Mouse (Mus musculus): Measurements from ENCODE around the gene Hist1h4f. TPM values are rescaled to one million over a fixed set of nuclear protein-coding genes. Genes with fewer than 3 reads are reported as not detected.

The Hist1h4f gene
- polyA plus RNA-seq, 1 experiment from 2014 or later: not detected

GRCm38 (mm10) chr13:23513517-23513916, 37.9 kb downstream of the Hist1h4f start:
- no peak overlapping the region for H3K4me3 ChIP-seq
- no peaks in the 10 kb centered on the region for H3K27me3 ChIP-seq
- H3K36me3 ChIP-seq: no peaks in the 10 kb centered on the region
- no peak overlapping the region for H3K27ac ChIP-seq (replicated peaks)
- H3K4me1 ChIP-seq (replicated peaks): peaks cover 7% of the 10 kb centered on the region
- H3K9ac ChIP-seq: no peak overlapping the region
- H3K4me2 ChIP-seq: no peak overlapping the region
- ATAC-seq (ENCODE audit: low FRiP score, low read depth): no peak
- WGBS: 92% methylated on average over 1 of the region's 1 CpGs
- no peaks in the 10 kb centered on the region for H3K9me3 ChIP-seq

- H3K9me3 ChIP-seq: no peaks in the 10 kb centered on the region
- H3K27me3 ChIP-seq: peaks cover 3% of the 10 kb centered on the region; the same call in 1 of the 2 replicates
- 42% methylated on average over 1 of the region's 1 CpGs for WGBS
- no peak overlapping the region for H3K4me2 ChIP-seq
- H3K4me1 ChIP-seq (replicated peaks): peaks cover 10% of the 10 kb centered on the region; the same call in 1 of the 2 replicates
- H3K36me3 ChIP-seq: no peaks in the 10 kb centered on the region
- no peak for ATAC-seq (ENCODE audit: low FRiP score, low read depth)
- no peak overlapping the region for H3K27ac ChIP-seq (replicated peaks)
- no peak overlapping the region for H3K4me3 ChIP-seq
- H3K9ac ChIP-seq: no peak overlapping the region
These were observed 41.3 kb downstream of the Hist1h4f start for GRCm38 (mm10) chr13:23510127-23510526.

GRCm38 (mm10) chr13:23506819-23507515, 44.5 kb downstream of the Hist1h4f start:
- Histone ChIP-seq H3K9me3 (no peaks in the 10 kb centered on the region), H3K4me1 (replicated peaks) (peaks cover 12% of the 10 kb centered on the region; the same call in 1 of the 2 replicates), H3K27ac (replicated peaks) (no peak overlapping the region), H3K27me3 (peaks cover 3% of the 10 kb centered on the region; the same call in 1 of the 2 replicates), H3K36me3 (no peaks in the 10 kb centered on the region), H3K9ac (no peak overlapping the region), H3K4me2 (peak overlapping the region; percentile 43), H3K4me3 (no peak overlapping the region)
- no peak for ATAC-seq (ENCODE audit: low FRiP score, low read depth)
- WGBS: 21% methylated on average over 14 of the region's 14 CpGs

- 6% methylated on average over 13 of the region's 13 CpGs for WGBS
- peaks cover 6% of the 10 kb centered on the region for H3K27me3 ChIP-seq
- H3K4me2 ChIP-seq: peak overlapping the region; percentile 43
- peak overlapping the region; percentile 9 for H3K4me3 ChIP-seq
- no peaks in the 10 kb centered on the region for H3K36me3 ChIP-seq
- H3K27ac ChIP-seq (replicated peaks): no peak overlapping the region
- H3K9ac ChIP-seq: no peak overlapping the region
- ATAC-seq (ENCODE audit: low FRiP score, low read depth): no peak
- peaks cover 12% of the 10 kb centered on the region; the same call in 1 of the 2 replicates for H3K4me1 ChIP-seq (replicated peaks)
- H3K9me3 ChIP-seq: no peaks in the 10 kb centered on the region
These were observed 45.1 kb downstream of the Hist1h4f start for GRCm38 (mm10) chr13:23506351-23506750.

DNA sequence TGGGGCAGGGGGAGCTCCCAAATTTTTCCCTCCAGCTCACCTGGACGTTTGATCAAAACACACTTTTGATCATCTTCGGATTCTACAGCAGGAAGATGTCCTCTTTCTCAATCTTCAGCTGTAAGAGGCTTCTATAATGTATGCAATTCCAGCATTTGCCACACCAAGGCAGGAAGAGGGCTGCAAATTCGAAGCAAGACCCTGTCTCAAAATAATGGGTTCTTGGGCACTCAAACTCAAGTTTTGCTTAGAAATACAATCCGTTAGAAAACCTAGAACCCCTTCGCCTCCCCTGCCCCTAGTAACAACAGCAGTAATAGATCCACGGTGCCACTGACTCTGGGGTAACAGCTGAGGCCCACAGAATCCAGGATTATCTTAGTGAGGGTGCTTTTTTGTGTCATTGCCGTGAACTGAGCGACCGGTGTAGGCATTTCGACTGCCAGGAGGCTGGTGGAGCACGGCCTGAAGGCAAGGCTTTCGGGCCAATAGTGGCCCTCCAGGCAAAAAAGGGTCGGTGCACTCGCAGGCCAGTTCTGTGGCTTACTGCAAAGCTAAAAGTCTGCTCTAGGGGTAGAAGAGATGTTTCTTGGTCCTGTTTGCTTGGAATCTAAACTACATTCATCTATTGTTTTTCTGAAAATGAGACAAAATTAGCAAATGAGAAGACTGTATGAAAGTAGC, 45.6 kb downstream of the Hist1h4f start:
- no peak for ATAC-seq (ENCODE audit: low FRiP score, low read depth)
- WGBS: 6% methylated on average over 14 of the region's 14 CpGs
- peak overlapping the region; percentile 43 for H3K4me2 ChIP-seq
- H3K4me1 ChIP-seq (replicated peaks): peaks cover 12% of the 10 kb centered on the region; the same call in 1 of the 2 replicates
- no peaks in the 10 kb centered on the region for H3K9me3 ChIP-seq
- H3K27me3 ChIP-seq: peaks cover 6% of the 10 kb centered on the region
- no peaks in the 10 kb centered on the region for H3K36me3 ChIP-seq
- no peak overlapping the region for H3K27ac ChIP-seq (replicated peaks)
- peak overlapping the region; percentile 9 for H3K4me3 ChIP-seq
- no peak overlapping the region for H3K9ac ChIP-seq

GRCm38 (mm10) chr13:23503797-23504196, 47.7 kb downstream of the Hist1h4f start:
- H3K27me3 ChIP-seq: peaks cover 14% of the 10 kb centered on the region
- 0 out of 2 replicates have a peak, but pooled peaks have one; percentile 39 for ATAC-seq (ENCODE audit: low FRiP score, low read depth)
- 2% methylated on average over 9 of the region's 9 CpGs for WGBS
- peak overlapping the region; percentile 39 for H3K4me2 ChIP-seq
- H3K27ac ChIP-seq (replicated peaks): no peak overlapping the region
- no peaks in the 10 kb centered on the region for H3K36me3 ChIP-seq
- H3K4me3 ChIP-seq: peak overlapping the region; percentile 12; the same call in 1 of the 2 replicates
- H3K9me3 ChIP-seq: no peaks in the 10 kb centered on the region
- peaks cover 13% of the 10 kb centered on the region; the same call in 1 of the 2 replicates for H3K4me1 ChIP-seq (replicated peaks)
- H3K9ac ChIP-seq: no peak overlapping the region

- Histone ChIP-seq H3K9ac (no peak overlapping the region), H3K27me3 (peaks cover 18% of the 10 kb centered on the region), H3K4me1 (replicated peaks) (peaks cover 19% of the 10 kb centered on the region; the same call in 1 of the 2 replicates), H3K9me3 (no peaks in the 10 kb centered on the region), H3K4me2 (no peak overlapping the region), H3K36me3 (no peaks in the 10 kb centered on the region), H3K27ac (replicated peaks) (no peak overlapping the region), H3K4me3 (no peak overlapping the region)
- no peak for ATAC-seq (ENCODE audit: low FRiP score, low read depth)
- WGBS: 41% methylated on average over 4 of the region's 4 CpGs
These were observed 48.5 kb downstream of the Hist1h4f start for GRCm38 (mm10) chr13:23502916-23503315.

DNA sequence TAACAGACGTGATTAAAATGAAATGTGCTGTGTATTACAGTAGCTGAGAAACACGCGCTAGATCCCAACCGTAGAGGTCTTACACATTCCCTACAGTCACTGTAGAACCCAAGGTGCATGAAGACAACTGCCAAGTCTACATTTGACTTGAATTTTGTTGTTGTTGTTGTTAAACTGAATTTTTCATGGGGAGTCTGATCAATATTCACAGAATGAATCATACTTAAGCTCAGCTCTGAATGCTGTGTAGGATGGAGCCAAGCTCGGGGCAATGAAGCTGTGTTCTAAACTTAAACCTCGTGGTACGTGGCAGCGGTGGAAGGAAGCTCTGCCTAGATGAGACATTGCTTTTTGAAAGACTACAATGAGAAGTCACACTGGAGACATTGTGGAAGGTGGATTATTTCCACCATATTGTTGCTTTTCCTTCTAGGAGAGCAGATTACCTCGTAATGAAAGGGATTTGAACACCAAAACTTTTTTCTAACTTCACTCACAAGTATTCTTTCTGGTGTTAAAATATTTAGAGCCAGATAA, 49.3 kb downstream of the Hist1h4f start:
- Histone ChIP-seq H3K4me1 (replicated peaks) (peaks cover 17% of the 10 kb centered on the region; the same call in 1 of the 2 replicates), H3K4me3 (no peak overlapping the region), H3K4me2 (peak overlapping the region; percentile 11; the same call in 1 of the 2 replicates), H3K9me3 (no peaks in the 10 kb centered on the region), H3K27ac (replicated peaks) (no peak overlapping the region), H3K9ac (no peak overlapping the region), H3K27me3 (peaks cover 18% of the 10 kb centered on the region), H3K36me3 (no peaks in the 10 kb centered on the region)
- no peak for ATAC-seq (ENCODE audit: low FRiP score, low read depth)
- WGBS: 34% methylated on average over 9 of the region's 9 CpGs

GRCm38 (mm10) chr13:23501511-23501910, 49.9 kb downstream of the Hist1h4f start:
- Histone ChIP-seq H3K36me3 (no peaks in the 10 kb centered on the region), H3K4me3 (no peak overlapping the region), H3K9ac (no peak overlapping the region), H3K27ac (replicated peaks) (no peak overlapping the region), H3K4me2 (peak overlapping the region; percentile 11; the same call in 1 of the 2 replicates), H3K4me1 (replicated peaks) (peaks cover 17% of the 10 kb centered on the region; the same call in 1 of the 2 replicates), H3K9me3 (no peaks in the 10 kb centered on the region), H3K27me3 (peaks cover 21% of the 10 kb centered on the region)
- 33% methylated on average over 5 of the region's 5 CpGs for WGBS
- ATAC-seq (ENCODE audit: low FRiP score, low read depth): no peak

Small RNA genes within 50 kb of the gene (microRNA-seq; reads per million reads assigned to microRNA genes)
- gene Gm44297: not detected
- gene Gm44359: not detected
- gene Gm44394: not detected
- not detected for gene n-TStga1

Other genes with a start within 250 kb of the Hist1h4f start
- 42.8 and 46.5 TPM in 2 replicates for gene Zfp322a, start 182.4 kb downstream of the Hist1h4f start, polyA plus RNA-seq (2015; fragmentation: Nextera tagmentation; extraction: Ambion mirVana)
- 8.8 and 9.1 TPM in 2 replicates for gene Abt1, start 127.8 kb downstream of the Hist1h4f start, polyA plus RNA-seq (2015; fragmentation: Nextera tagmentation; extraction: Ambion mirVana)
- 0.17 TPM in 1 of 2 replicates, not detected in the other for gene Btn1a1, start 85.7 kb downstream of the Hist1h4f start, polyA plus RNA-seq (2015; fragmentation: Nextera tagmentation; extraction: Ambion mirVana)
- 0.06 and 0.08 TPM in 2 replicates for gene Btn2a2, start 62.8 kb downstream of the Hist1h4f start, polyA plus RNA-seq (2015; fragmentation: Nextera tagmentation; extraction: Ambion mirVana)
- 1.7 and 2.7 TPM in 2 replicates for gene Hist1h4h, start 20.6 kb downstream of the Hist1h4f start, polyA plus RNA-seq (2015; fragmentation: Nextera tagmentation; extraction: Ambion mirVana)
- 0.82 and 2.1 TPM in 2 replicates for gene Hist1h2af, start 17.7 kb downstream of the Hist1h4f start, polyA plus RNA-seq (2015; fragmentation: Nextera tagmentation; extraction: Ambion mirVana)
- 0.85 and 1.2 TPM in 2 replicates for gene Hist1h3g, start 16.2 kb downstream of the Hist1h4f start, polyA plus RNA-seq (2015; fragmentation: Nextera tagmentation; extraction: Ambion mirVana)
- 0.17 and 0.19 TPM in 2 replicates for gene Hist1h2bh, start 8.3 kb downstream of the Hist1h4f start, polyA plus RNA-seq (2015; fragmentation: Nextera tagmentation; extraction: Ambion mirVana)
- gene Hist1h3f, start 7.6 kb downstream of the Hist1h4f start, polyA plus RNA-seq (2015; fragmentation: Nextera tagmentation; extraction: Ambion mirVana): 0.21 and 0.62 TPM in 2 replicates
- 0.10 and 0.12 TPM in 2 replicates for gene Hist1h1d, start 1.6 kb upstream of the Hist1h4f start, polyA plus RNA-seq (2015; fragmentation: Nextera tagmentation; extraction: Ambion mirVana)
- gene Hist1h3e, start 10.7 kb upstream of the Hist1h4f start, polyA plus RNA-seq (2015; fragmentation: Nextera tagmentation; extraction: Ambion mirVana): 1.5 and 2.0 TPM in 2 replicates
- 15.9 and 27.4 TPM in 2 replicates for gene Hist1h2ae, start 19.6 kb upstream of the Hist1h4f start, polyA plus RNA-seq (2015; fragmentation: Nextera tagmentation; extraction: Ambion mirVana)
- 2.5 and 3.1 TPM in 2 replicates for gene Hist1h2bg, start 19.7 kb upstream of the Hist1h4f start, polyA plus RNA-seq (2015; fragmentation: Nextera tagmentation; extraction: Ambion mirVana)
- 0.76 and 2.0 TPM in 2 replicates for gene Hist1h2bf, start 22.5 kb upstream of the Hist1h4f start, polyA plus RNA-seq (2015; fragmentation: Nextera tagmentation; extraction: Ambion mirVana)
- gene Hist1h2ad, start 22.7 kb upstream of the Hist1h4f start, polyA plus RNA-seq (2015; fragmentation: Nextera tagmentation; extraction: Ambion mirVana): not detected in 2 replicates
- 1.2 and 2.0 TPM in 2 replicates for gene Hist1h3d, start 24.1 kb upstream of the Hist1h4f start, polyA plus RNA-seq (2015; fragmentation: Nextera tagmentation; extraction: Ambion mirVana)
- 35.1 and 51.2 TPM in 2 replicates for gene Hist1h4d, start 29.9 kb upstream of the Hist1h4f start, polyA plus RNA-seq (2015; fragmentation: Nextera tagmentation; extraction: Ambion mirVana)
- gene Hist1h2be, start 69.5 kb upstream of the Hist1h4f start, polyA plus RNA-seq (2015; fragmentation: Nextera tagmentation; extraction: Ambion mirVana): 1.5 and 1.7 TPM in 2 replicates
- gene Hist1h1e, start 70.9 kb upstream of the Hist1h4f start, polyA plus RNA-seq (2015; fragmentation: Nextera tagmentation; extraction: Ambion mirVana): 4.8 and 8.8 TPM in 2 replicates
- gene Hist1h2ac, start 132.3 kb upstream of the Hist1h4f start, polyA plus RNA-seq (2015; fragmentation: Nextera tagmentation; extraction: Ambion mirVana): 0.34 and 0.38 TPM in 2 replicates
- 19.3 and 25.4 TPM in 2 replicates for gene Hist1h2bc, start 132.6 kb upstream of the Hist1h4f start, polyA plus RNA-seq (2015; fragmentation: Nextera tagmentation; extraction: Ambion mirVana)
- gene Hist1h1t, start 144.2 kb upstream of the Hist1h4f start, polyA plus RNA-seq (2015; fragmentation: Nextera tagmentation; extraction: Ambion mirVana): not detected in 2 replicates
- 2.3 and 2.7 TPM in 2 replicates for gene Hist1h4c, start 146.8 kb upstream of the Hist1h4f start, polyA plus RNA-seq (2015; fragmentation: Nextera tagmentation; extraction: Ambion mirVana)
- 4.5 and 5.1 TPM in 2 replicates for gene Hfe, start 159.2 kb upstream of the Hist1h4f start, polyA plus RNA-seq (2015; fragmentation: Nextera tagmentation; extraction: Ambion mirVana)
- gene Hist1h1c, start 187.2 kb upstream of the Hist1h4f start, polyA plus RNA-seq (2015; fragmentation: Nextera tagmentation; extraction: Ambion mirVana): 7.7 and 10.4 TPM in 2 replicates
- 1.1 and 1.6 TPM in 2 replicates for gene Hist1h3c, start 194.0 kb upstream of the Hist1h4f start, polyA plus RNA-seq (2015; fragmentation: Nextera tagmentation; extraction: Ambion mirVana)
- 0.54 TPM in 1 of 2 replicates, not detected in the other for gene Hist1h2bb, start 195.1 kb upstream of the Hist1h4f start, polyA plus RNA-seq (2015; fragmentation: Nextera tagmentation; extraction: Ambion mirVana)
- gene Hist1h2ab, start 199.5 kb upstream of the Hist1h4f start, polyA plus RNA-seq (2015; fragmentation: Nextera tagmentation; extraction: Ambion mirVana): 7.4 and 9.8 TPM in 2 replicates
- 1.8 and 3.1 TPM in 2 replicates for gene Hist1h3b, start 200.6 kb upstream of the Hist1h4f start, polyA plus RNA-seq (2015; fragmentation: Nextera tagmentation; extraction: Ambion mirVana)
- gene Hist1h4b, start 205.4 kb upstream of the Hist1h4f start, polyA plus RNA-seq (2015; fragmentation: Nextera tagmentation; extraction: Ambion mirVana): 1.1 and 1.9 TPM in 2 replicates
- 0.32 and 0.51 TPM in 2 replicates for gene Hist1h4a, start 209.6 kb upstream of the Hist1h4f start, polyA plus RNA-seq (2015; fragmentation: Nextera tagmentation; extraction: Ambion mirVana)
- 0.35 and 2.4 TPM in 2 replicates for gene Hist1h3a, start 210.7 kb upstream of the Hist1h4f start, polyA plus RNA-seq (2015; fragmentation: Nextera tagmentation; extraction: Ambion mirVana)
- gene Hist1h1a, start 212.0 kb upstream of the Hist1h4f start, polyA plus RNA-seq (2015; fragmentation: Nextera tagmentation; extraction: Ambion mirVana): 0.75 and 0.84 TPM in 2 replicates
- gene Trim38, start 218.3 kb upstream of the Hist1h4f start, polyA plus RNA-seq (2015; fragmentation: Nextera tagmentation; extraction: Ambion mirVana): 0.10 TPM in 1 of 2 replicates, not detected in the other